Mouse (Mus musculus): ENCODE results near the gene Tmem131.

DNA sequence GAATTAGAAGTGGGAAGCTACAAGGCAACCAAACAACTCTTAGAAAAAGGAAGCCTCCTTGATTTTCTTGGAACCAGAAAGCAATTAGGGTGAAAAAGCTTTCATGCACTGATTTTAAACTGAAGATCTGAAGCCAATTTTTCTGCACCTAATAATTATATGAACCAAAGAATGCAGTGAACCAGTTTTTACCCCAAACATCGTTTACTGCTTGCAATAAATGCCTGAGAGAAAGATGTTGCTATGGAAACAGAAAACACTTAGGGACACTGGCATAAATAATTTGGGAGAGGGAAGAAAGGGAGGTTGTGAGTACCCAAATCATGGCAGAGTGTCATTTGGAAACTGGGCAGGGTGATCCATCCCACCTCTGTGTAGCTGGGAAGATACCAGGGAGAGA is 82.6 kb downstream of the Tmem131 start:
- TF ChIP-seq POLR2A (IDR thresholded peaks at IDR 0.05; ENCODE audit: insufficient read depth, low read depth, low read length) (no peak), CTCF (IDR thresholded peaks at IDR 0.05) (no peak), EP300 (IDR thresholded peaks at IDR 0.05; ENCODE audit: insufficient read depth, low read depth, low read length) (no peak)
